Mouse (Mus musculus): Measurements from ENCODE around the gene Fignl2.
"Not testable (repeated sequence)": the region's sequence is repeated elsewhere in the genome, so short reads cannot be mapped to it uniquely, and the experiment has no call there.

Gene Fignl2

GRCm38 (mm10) chr15:101077813-101078730 is at the start of gene Fignl2:
Fignl2 (minus strand) TSS chr15:101078567.
- peak in 1 of 2 experiments; percentile 34 for DNase-seq

- DNase-seq = no peak
These were observed 48.6 kb upstream of the Fignl2 start for GRCm38 (mm10) chr15:101126876-101127544.

GRCm38 (mm10) chr15:101125561-101125960 is 47.2 kb upstream of the Fignl2 start:
- DNase-seq = no peak

GRCm38 (mm10) chr15:101123202-101123601 is 44.8 kb upstream of the Fignl2 start:
- DNase-seq = no peak

- no peak for DNase-seq
These were observed 43.9 kb upstream of the Fignl2 start for GRCm38 (mm10) chr15:101122290-101122589.

- DNase-seq = no peak
These were observed 43.3 kb upstream of the Fignl2 start for GRCm38 (mm10) chr15:101121411-101122289.

- no peak for DNase-seq
These were observed 40.2 kb upstream of the Fignl2 start for GRCm38 (mm10) chr15:101118399-101119125.

- DNase-seq = no peak
These were observed 37.2 kb upstream of the Fignl2 start, which contains the start of gene Ankrd33 for GRCm38 (mm10) chr15:101115511-101116110. Ankrd33 (plus strand) TSS chr15:101115755.

GRCm38 (mm10) chr15:101113778-101114177 is 35.4 kb upstream of the Fignl2 start:
- not testable (repeated sequence) for DNase-seq

GRCm38 (mm10) chr15:101113176-101113575 is 34.8 kb upstream of the Fignl2 start:
- DNase-seq = no peak

- peak in 1 of 2 experiments; percentile 39 for DNase-seq
These were observed 29.7 kb upstream of the Fignl2 start for GRCm38 (mm10) chr15:101107906-101108671.

GRCm38 (mm10) chr15:101106011-101106410 is 27.6 kb upstream of the Fignl2 start:
- DNase-seq = no peak

- peak; percentile 82 to 88 for DNase-seq
These were observed 27.2 kb upstream of the Fignl2 start for GRCm38 (mm10) chr15:101105496-101105994.

GRCm38 (mm10) chr15:101103605-101104304 is 25.4 kb upstream of the Fignl2 start:
- DNase-seq = no peak

- DNase-seq = no peak
These were observed 22.6 kb upstream of the Fignl2 start for GRCm38 (mm10) chr15:101100996-101101395.

GRCm38 (mm10) chr15:101097985-101098651 is 19.8 kb upstream of the Fignl2 start:
- DNase-seq = peak; percentile 40 to 64

- no peak for DNase-seq
These were observed 17.0 kb upstream of the Fignl2 start for GRCm38 (mm10) chr15:101095392-101095791.

GRCm38 (mm10) chr15:101094979-101095378 is 16.6 kb upstream of the Fignl2 start:
- DNase-seq = no peak

- DNase-seq = no peak
These were observed 15.6 kb upstream of the Fignl2 start for GRCm38 (mm10) chr15:101093988-101094387.

Data from cerebellum, postnatal 25 days (tissue).